9 mouse cellular contexts compared by ENCODE assay signal in genomic region chr12:117763247-117763646, GRCm38 (mm10). TPM values are rescaled to one million over a fixed set of nuclear protein-coding genes. Genes with fewer than 3 reads are reported as not detected.
DNase-seq lines count a peak whose midpoint lies in the region; ATAC-seq and TF ChIP-seq lines count a peak whose summit lies in the region.
"Had no signal": no experiment of that assay in that cellular context is flagged by ENCODE, and none has a peak within 500 bp of the region (broad histone marks: within the 10 kb centered on the region; RNA-seq: fewer than 3 reads in every experiment).

No protein-coding gene starts in this region.

- TF ChIP-seq CTCF in heart, postnatal 0 days (IDR thresholded peaks at IDR 0.05; ENCODE audit: low read depth) = no peak

- peak overlapping the region; percentile 59 for H3K27ac ChIP-seq in heart, postnatal 0 days (ENCODE audit: low read depth)
- H3K27ac ChIP-seq: neural tube, embryonic 15.5 days had no signal

- no peak overlapping the region for H3K4me3 ChIP-seq in heart, postnatal 0 days (ENCODE audit: low read depth, low read length)
- H3K4me3 ChIP-seq: neural tube, embryonic 15.5 days had no signal

- no peaks in the 10 kb centered on the region for H3K27me3 ChIP-seq in heart, postnatal 0 days (ENCODE audit: control insufficient read depth, insufficient read depth, low read length)
- H3K27me3 ChIP-seq: neural tube, embryonic 15.5 days had no signal

- no peak overlapping the region for H3K4me2 ChIP-seq in heart, postnatal 0 days (ENCODE audit: low read depth, low read length)
- H3K4me2 ChIP-seq: neural tube, embryonic 15.5 days had no signal

- 65% methylated on average over 3 of the region's 3 CpGs for WGBS in heart, postnatal 0 days

- no peaks in the 10 kb centered on the region for H3K36me3 ChIP-seq in heart, postnatal 0 days (replicated peaks; ENCODE audit: control insufficient read depth, insufficient read depth, low read length)

- DNase-seq in adrenal gland, postnatal 10 days = peak; percentile 27
- DNase-seq in adrenal gland, adult 18-20 months (ENCODE audit: low spot score in 2 of 2) = no peak
- DNase-seq in heart, postnatal 0 days (ENCODE audit: low spot score) = peak; percentile 47
- DNase-seq in kidney, postnatal 36 days = peak; percentile 47 to 61
- peak; percentile 45 for DNase-seq in lung, postnatal 14 days
- no peak for DNase-seq in thymus, postnatal 36 days
- DNase-seq in layer of hippocampus, adult 9-11 months = no peak
- no peak for DNase-seq in cerebellum, adult 18-20 months

- peaks cover 4% of the 10 kb centered on the region; the same call in 1 of the 2 replicates for H3K4me1 ChIP-seq in heart, postnatal 0 days (ENCODE audit: control insufficient read depth, insufficient read depth)

- TF ChIP-seq EP300 in heart, postnatal 0 days (IDR thresholded peaks at IDR 0.05; ENCODE audit: low read depth) = 0 out of 2 replicates have a peak, but pooled peaks have one; percentile 64

- peak; percentile 80 for ATAC-seq in heart, postnatal 0 days (ENCODE audit: insufficient read depth, low read depth)

- no peak overlapping the region for H3K9ac ChIP-seq in heart, postnatal 0 days (replicated peaks; ENCODE audit: low read depth, low read length)
- H3K9ac ChIP-seq: neural tube, embryonic 15.5 days had no signal

- H3K9me3 ChIP-seq in heart, postnatal 0 days (replicated peaks; ENCODE audit: control insufficient read depth, low read length) = no peaks in the 10 kb centered on the region
- H3K9me3 ChIP-seq: neural tube, embryonic 15.5 days had no signal

RNA-seq across cellular contexts. Expression of gene Cdca7l, which starts 40.8 kb away (rescaled TPM):
- 10 to 100 TPM in 1 of 2 experiments, 1 to 10 TPM in 1; 7.7 to 13.2 TPM for total RNA-seq in adrenal gland, postnatal 10 days (2021)
- total RNA-seq in adrenal gland, adult 18-20 months (2021) = 1 to 10 TPM; 1.7 to 2.0 TPM
- total RNA-seq in heart, postnatal 0 days (2014; rRNA removed; ENCODE audit: low replicate concordance) = 1.4 and 2.7 TPM in 2 replicates
- polyA plus RNA-seq in heart, postnatal 0 days (2015; fragmentation: Nextera tagmentation; extraction: Ambion mirVana) = 3.7 and 4.1 TPM in 2 replicates

Comparison
In these comparisons a context has a peak if more than half of its experiments do, and no peak if none do; other contexts are left out.
1. DNase-seq: peak in adrenal gland, postnatal 10 days (single experiment), heart, postnatal 0 days (single experiment), kidney, postnatal 36 days (2 of 2) and lung, postnatal 14 days (single experiment); none in adrenal gland, adult 18-20 months (0 of 2), thymus, postnatal 36 days (0 of 2), layer of hippocampus, adult 9-11 months (single experiment) and cerebellum, adult 18-20 months (0 of 2).